Mouse (Mus musculus) liver, embryonic 16.5 days (tissue): Measurements from ENCODE around the gene Rpl6. TPM values are rescaled to one million over a fixed set of nuclear protein-coding genes. Genes with fewer than 3 reads are reported as not detected.

ENCODE experiments used
- ATAC-seq: fragments of 200-750 bp; cut with Nextera tagmentation; 2 replicates; pipeline ENCODE4 v1.8.0; 2017; ENCODE audit warnings: low read depth, mild to moderate bottlenecking, moderate number of reproducible peaks, moderate library complexity
- H3K27ac ChIP-seq: fragments of 300-500 bp; sonication (generic); 2 replicates; pipeline ENCODE4 v1.5.1; 2014; ENCODE audit warnings: mild to moderate bottlenecking, low read length
- H3K27me3 ChIP-seq: fragments of 300-500 bp; sonication (generic); 2 replicates; pipeline ENCODE4 v1.6.1; 2014; ENCODE audit warnings: low read depth, low read length, mixed read lengths; ENCODE audit not compliant: control insufficient read depth, insufficient read depth
- H3K36me3 ChIP-seq: fragments of 300-500 bp; sonication (generic); 2 replicates; pipeline ENCODE4 v1.6.1; 2014; ENCODE audit warnings: mild to moderate bottlenecking; ENCODE audit not compliant: control insufficient read depth, insufficient read depth
- H3K4me1 ChIP-seq: fragments of 300-500 bp; sonication (generic); 2 replicates; pipeline ENCODE4 v1.6.1; 2014; ENCODE audit warnings: low read depth, low read length, mixed read lengths; ENCODE audit not compliant: control insufficient read depth
- H3K4me2 ChIP-seq: fragments of 300-500 bp; sonication (generic); 2 replicates; pipeline ENCODE4 v1.6.1; 2014; ENCODE audit warnings: low read depth, low read length, mixed read lengths
- H3K4me3 ChIP-seq: fragments of 300-500 bp; sonication (generic); 2 replicates; pipeline ENCODE4 v1.5.1; 2014; ENCODE audit warnings: low read depth, mild to moderate bottlenecking, low read length
- H3K9ac ChIP-seq: fragments of 300-500 bp; sonication (generic); 2 replicates; pipeline ENCODE4 v1.6.1; 2014; ENCODE audit warnings: low read depth, low read length
- H3K9me3 ChIP-seq: fragments of 300-500 bp; sonication (generic); replicated peaks from 2 replicates; pipeline ENCODE4 v1.6.1; 2016; ENCODE audit warnings: low read length; ENCODE audit not compliant: control insufficient read depth
- WGBS: fragments of 180-500 bp; shearing (Covaris S2); extraction: QIAGEN DNeasy Blood & Tissue Kit; methylation state at CpG from one replicate; pipeline ENCODE4 v1.1.7; 2014; ENCODE audit not compliant: insufficient replicate concordance; 5-methylcytosine and 5-hydroxymethylcytosine counted together
- polyA plus RNA-seq: library from polyadenylated mRNA; unstranded; fragments of >200 nt; fragmentation: Nextera tagmentation; extraction: Ambion mirVana; gene quantifications from 2 replicates; pipeline ENCODE4 v1.2.1, GENCODE M21; 2015

Gene Rpl6
- polyA plus RNA-seq, 1 experiment from 2014 or later, result 278 TPM

DNA sequence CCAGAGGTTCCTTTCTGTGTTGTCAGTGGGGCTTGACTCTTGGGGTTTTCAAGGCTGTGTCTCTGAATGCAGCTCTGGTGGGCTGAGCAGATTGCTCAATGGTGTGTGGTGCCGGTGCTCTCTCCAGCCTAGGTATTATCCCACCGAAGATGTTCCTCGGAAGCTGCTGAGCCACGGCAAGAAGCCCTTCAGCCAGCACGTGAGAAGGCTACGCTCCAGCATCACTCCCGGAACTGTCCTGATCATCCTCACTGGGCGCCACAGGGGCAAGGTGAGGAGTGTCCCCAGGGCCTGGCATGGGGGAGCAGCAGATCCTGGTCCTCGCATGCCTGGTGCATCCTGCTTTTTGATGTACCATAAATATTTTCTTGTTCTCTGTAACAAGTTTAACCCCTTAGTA is 2.3 kb downstream of the Rpl6 start:
- peak overlapping the region; percentile 94 for H3K9ac ChIP-seq
- H3K36me3 ChIP-seq, result peaks cover 55% of the 10 kb centered on the region
- H3K27me3 ChIP-seq, result no peaks in the 10 kb centered on the region
- H3K4me3 ChIP-seq, result peak overlapping the region; percentile 94
- peaks cover 31% of the 10 kb centered on the region for H3K4me1 ChIP-seq
- ATAC-seq, result no peak
- peak overlapping the region; percentile 76 for H3K4me2 ChIP-seq
- WGBS, result 76% methylated on average over 9 of the region's 9 CpGs
- H3K9me3 ChIP-seq, result no peaks in the 10 kb centered on the region
- H3K27ac ChIP-seq, result peak overlapping the region; percentile 56

- no peak for ATAC-seq
- peaks cover 59% of the 10 kb centered on the region for H3K36me3 ChIP-seq
- peak overlapping the region; percentile 94 for H3K9ac ChIP-seq
- peak overlapping the region; percentile 76 for H3K4me2 ChIP-seq
- H3K4me3 ChIP-seq, result peak overlapping the region; percentile 94; the same call in 1 of the 2 replicates
- 75% methylated on average over 3 of the region's 3 CpGs for WGBS
- H3K9me3 ChIP-seq, result no peaks in the 10 kb centered on the region
- H3K27ac ChIP-seq, result no peak overlapping the region
- peaks cover 31% of the 10 kb centered on the region for H3K4me1 ChIP-seq
- H3K27me3 ChIP-seq, result no peaks in the 10 kb centered on the region
These were observed 2.7 kb downstream of the Rpl6 start for GRCm38 (mm10) chr5:121206984-121207383.

GRCm38 (mm10) chr5:121209755-121210600 is 5.7 kb downstream of the Rpl6 start:
- Histone ChIP-seq H3K4me2 (no peak overlapping the region), H3K4me1 (peaks cover 28% of the 10 kb centered on the region), H3K27ac (no peak overlapping the region), H3K9me3 (no peaks in the 10 kb centered on the region), H3K9ac (no peak overlapping the region), H3K36me3 (peaks cover 67% of the 10 kb centered on the region), H3K27me3 (no peaks in the 10 kb centered on the region), H3K4me3 (no peak overlapping the region)
- 81% methylated on average over 9 of the region's 9 CpGs for WGBS
- no peak for ATAC-seq

- H3K4me1 ChIP-seq, result peaks cover 31% of the 10 kb centered on the region
- no peak overlapping the region for H3K4me2 ChIP-seq
- ATAC-seq, result no peak
- no peak overlapping the region for H3K9ac ChIP-seq
- H3K9me3 ChIP-seq, result no peaks in the 10 kb centered on the region
- 85% methylated on average over 1 of the region's 1 CpGs for WGBS
- no peak overlapping the region for H3K27ac ChIP-seq
- H3K36me3 ChIP-seq, result peaks cover 67% of the 10 kb centered on the region
- H3K4me3 ChIP-seq, result no peak overlapping the region
- H3K27me3 ChIP-seq, result no peaks in the 10 kb centered on the region
These were observed 6.3 kb downstream of the Rpl6 start for GRCm38 (mm10) chr5:121210601-121210924.

DNA sequence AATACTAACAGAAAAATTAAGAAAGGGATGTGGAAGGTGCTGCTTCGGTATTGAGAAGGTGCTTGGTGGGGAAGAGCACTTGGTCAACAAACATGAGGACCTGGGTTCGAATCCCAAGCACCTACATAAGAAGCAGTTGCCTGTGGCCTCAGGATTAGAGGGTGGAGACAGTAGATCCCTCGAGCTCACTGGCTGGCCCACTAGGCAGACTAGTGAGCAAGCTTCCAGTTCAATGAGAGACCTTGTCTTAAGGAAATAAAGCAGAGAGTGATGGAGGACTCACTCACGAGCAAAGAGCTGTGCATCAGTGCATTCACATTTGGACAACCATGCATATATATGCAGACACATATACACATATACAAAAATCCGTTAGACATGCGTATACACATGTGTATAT is 7.8 kb downstream of the Rpl6 start:
- Histone ChIP-seq H3K4me1 (peaks cover 24% of the 10 kb centered on the region), H3K36me3 (peaks cover 56% of the 10 kb centered on the region), H3K4me3 (no peak overlapping the region), H3K9ac (no peak overlapping the region), H3K27me3 (no peaks in the 10 kb centered on the region), H3K27ac (no peak overlapping the region), H3K4me2 (no peak overlapping the region), H3K9me3 (no peaks in the 10 kb centered on the region)
- WGBS, result 83% methylated on average over 6 of the region's 6 CpGs
- ATAC-seq, result no peak

GRCm38 (mm10) chr5:121214707-121215106 is 10.4 kb downstream of the Rpl6 start:
- no peak overlapping the region for H3K4me3 ChIP-seq
- H3K36me3 ChIP-seq, result peaks cover 30% of the 10 kb centered on the region
- H3K9ac ChIP-seq, result no peak overlapping the region
- 44% methylated on average over 7 of the region's 7 CpGs for WGBS
- ATAC-seq, result no peak
- H3K9me3 ChIP-seq, result no peaks in the 10 kb centered on the region
- no peaks in the 10 kb centered on the region for H3K27me3 ChIP-seq
- peak overlapping the region; percentile 99 for H3K27ac ChIP-seq
- peaks cover 35% of the 10 kb centered on the region for H3K4me1 ChIP-seq
- H3K4me2 ChIP-seq, result no peak overlapping the region

DNA sequence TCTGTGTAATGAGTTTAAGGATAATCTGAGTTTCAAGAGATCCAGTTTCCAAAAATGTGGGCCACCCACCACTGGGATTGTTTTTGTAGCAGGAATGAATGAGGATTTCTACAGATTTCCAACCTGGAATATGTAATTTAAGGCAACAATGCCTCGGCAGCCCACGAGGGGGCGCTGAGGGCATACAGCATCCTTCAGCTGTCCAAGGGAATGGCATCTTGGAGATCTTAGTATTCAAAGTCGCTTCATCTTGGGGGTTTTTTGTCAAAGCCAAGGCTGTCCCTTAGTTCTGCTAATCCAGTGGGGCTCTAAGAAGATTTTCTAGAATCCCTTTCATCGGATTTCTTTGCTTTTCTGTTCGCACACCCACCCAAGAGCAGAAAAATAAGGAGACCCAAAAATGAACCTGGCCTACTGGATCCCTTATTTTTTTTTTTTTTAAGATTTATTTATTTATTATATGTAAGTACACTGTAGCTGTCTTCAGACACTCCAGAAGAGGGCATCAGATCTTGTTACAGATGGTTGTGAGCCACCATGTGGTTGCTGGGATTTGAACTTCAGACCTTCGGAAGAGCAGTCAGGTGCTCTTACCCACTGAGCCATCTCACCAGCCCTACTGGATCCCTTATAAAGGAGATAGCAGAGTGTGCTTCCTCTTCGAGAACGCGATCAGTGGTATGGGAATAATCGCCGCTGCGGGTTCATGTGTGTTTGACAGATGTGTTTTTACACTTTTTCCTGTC is 11.3 kb downstream of the Rpl6 start:
- Histone ChIP-seq H3K27ac (peak overlapping the region; percentile 99), H3K27me3 (no peaks in the 10 kb centered on the region), H3K4me1 (peaks cover 38% of the 10 kb centered on the region), H3K9ac (peak overlapping the region; percentile 51), H3K9me3 (no peaks in the 10 kb centered on the region), H3K4me2 (peak overlapping the region; percentile 33), H3K36me3 (peaks cover 23% of the 10 kb centered on the region), H3K4me3 (no peak overlapping the region)
- WGBS, result 10% methylated on average over 13 of the region's 13 CpGs
- no peak for ATAC-seq

DNA sequence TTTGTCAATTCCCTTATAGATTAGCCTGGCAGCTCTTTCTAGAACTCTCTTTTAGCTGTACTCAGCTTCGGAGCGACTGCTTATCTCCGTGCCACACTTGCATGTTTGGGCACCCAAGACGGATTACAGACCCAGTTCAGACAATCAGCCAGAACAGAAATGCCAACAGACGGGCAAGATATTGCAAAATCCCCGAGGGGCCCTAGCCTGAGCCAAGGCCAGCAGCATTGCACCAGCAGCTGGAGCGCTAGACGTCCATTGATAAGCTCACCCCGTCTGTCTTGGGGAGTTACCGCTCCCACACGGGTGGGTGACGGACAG is 11.8 kb downstream of the Rpl6 start:
- Histone ChIP-seq H3K36me3 (peaks cover 17% of the 10 kb centered on the region), H3K9ac (peak overlapping the region; percentile 59), H3K4me2 (peak overlapping the region; percentile 57), H3K9me3 (no peaks in the 10 kb centered on the region), H3K27ac (peak overlapping the region; percentile 99), H3K4me1 (peaks cover 38% of the 10 kb centered on the region), H3K27me3 (no peaks in the 10 kb centered on the region), H3K4me3 (0 out of 2 replicates have a peak overlapping the region, but pooled peaks have one; percentile 10)
- ATAC-seq, result peak; percentile 88
- 17% methylated on average over 12 of the region's 12 CpGs for WGBS
